25 mouse cellular contexts compared by ENCODE assay signal in the genomic region with DNA sequence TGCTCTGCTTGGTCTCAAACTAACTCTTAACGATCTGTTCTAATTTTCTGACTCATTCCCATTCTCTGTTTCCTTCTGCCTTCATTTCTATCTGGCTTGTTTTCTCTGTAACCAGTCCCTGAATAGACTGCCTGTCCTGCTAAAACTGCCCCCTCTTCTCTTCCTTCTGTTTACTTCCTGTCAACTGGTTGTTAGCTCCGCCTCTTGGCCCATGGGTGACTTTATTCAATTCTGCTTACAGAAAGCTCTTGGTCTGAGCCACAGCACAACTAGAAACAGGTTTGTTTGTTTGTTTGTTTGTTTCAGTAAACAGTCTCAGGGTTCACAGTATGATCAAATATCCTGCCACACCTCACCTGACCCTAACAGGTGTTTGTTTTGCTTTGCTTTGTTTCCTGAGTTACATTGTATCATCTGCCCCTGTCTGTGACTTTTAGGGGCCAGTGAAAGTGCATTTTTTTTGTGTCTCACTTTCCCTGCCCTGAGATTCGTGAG. TPM values are rescaled to one million over a fixed set of nuclear protein-coding genes. Genes with fewer than 3 reads are reported as not detected.
A peak's percentile ranks its signal among the peaks of the same experiment; 100 is the strongest.
DNase-seq lines count a peak whose midpoint lies in the region; ATAC-seq and TF ChIP-seq lines count a peak whose summit lies in the region.
"Had no signal": no experiment of that assay in that cellular context is flagged by ENCODE, and none has a peak within 500 bp of the region (broad histone marks: within the 10 kb centered on the region; RNA-seq: fewer than 3 reads in every experiment).

No protein-coding gene starts in this region.

- 85% methylated on average over 3 of the region's 3 CpGs for WGBS in embryonic facial prominence, embryonic 12.5 days
- WGBS in embryonic facial prominence, embryonic 10.5 days: 80% methylated on average over 3 of the region's 3 CpGs
- WGBS in spleen, adult 2 months: 73% methylated on average over 3 of the region's 3 CpGs
- 84% methylated on average over 3 of the region's 3 CpGs for whole genome bisulfite sequencing in midbrain, embryonic 13.5 days
- 60% methylated on average over 3 of the region's 3 CpGs for WGBS in heart, adult 2 months

- H3K27ac ChIP-seq in embryonic facial prominence, embryonic 12.5 days: 0 out of 2 replicates have a peak overlapping the region, but pooled peaks have one; percentile 17
- no peak overlapping the region for H3K27ac ChIP-seq in embryonic facial prominence, embryonic 10.5 days (replicated peaks)
- H3K27ac ChIP-seq in spleen, adult 2 months (ENCODE audit: insufficient read depth, low read length): peak overlapping the region; percentile 72
- H3K27ac ChIP-seq in midbrain, embryonic 13.5 days: no peak overlapping the region
- no peak overlapping the region for H3K27ac ChIP-seq in heart, adult 2 months
- H3K27ac ChIP-seq: embryonic facial prominence, embryonic 13.5 days; forebrain, embryonic 12.5 days; forebrain, embryonic 15.5 days; hindbrain, embryonic 12.5 days; hindbrain, embryonic 15.5 days; intestine, embryonic 15.5 days had no signal

- no peaks in the 10 kb centered on the region for H3K9me3 ChIP-seq in embryonic facial prominence, embryonic 12.5 days
- H3K9me3 ChIP-seq in embryonic facial prominence, embryonic 10.5 days: 0 out of 2 replicates have a peak, but pooled peaks cover 3% of the 10 kb centered on the region
- peaks cover 7% of the 10 kb centered on the region for H3K9me3 ChIP-seq in midbrain, embryonic 13.5 days
- H3K9me3 ChIP-seq: hindbrain, embryonic 12.5 days; hindbrain, embryonic 15.5 days; intestine, embryonic 15.5 days had no signal

- no peak for TF ChIP-seq EP300 in heart, adult 2 months (IDR thresholded peaks at IDR 0.05; ENCODE audit: insufficient read depth, low read depth, low read length)

- H3K4me2 ChIP-seq in embryonic facial prominence, embryonic 12.5 days (replicated peaks): no peak overlapping the region
- no peak overlapping the region for H3K4me2 ChIP-seq in midbrain, embryonic 13.5 days (replicated peaks)
- H3K4me2 ChIP-seq: embryonic facial prominence, embryonic 13.5 days; forebrain, embryonic 12.5 days; forebrain, embryonic 15.5 days; heart, embryonic 11.5 days; hindbrain, embryonic 12.5 days; hindbrain, embryonic 15.5 days; intestine, embryonic 15.5 days had no signal

- TF ChIP-seq POLR2A in spleen, adult 2 months (IDR thresholded peaks at IDR 0.05; ENCODE audit: low read depth, low read length): no peak
- no peak for TF ChIP-seq POLR2A in heart, adult 2 months (IDR thresholded peaks at IDR 0.05; ENCODE audit: insufficient read depth, low read depth, low read length)

- ATAC-seq in embryonic facial prominence, embryonic 12.5 days (ENCODE audit: insufficient number of reproducible peaks, insufficient read depth, low FRiP score, low TSS enrichment): no peak
- 0 out of 2 replicates have a peak, but pooled peaks have one; percentile 21 for ATAC-seq in neutrophil, adult 5-6 weeks (ENCODE audit: extremely low read depth, insufficient number of reproducible peaks, low FRiP score, poor library complexity, severe bottlenecking)
- no peak for ATAC-seq in midbrain, embryonic 13.5 days
- ATAC-seq: activated CD4-positive, CD25-positive, alpha-beta regulatory T cell, adult 4 months; forebrain, embryonic 15.5 days; intestine, embryonic 15.5 days had no signal

- no peak for TF ChIP-seq CTCF in spleen, adult 2 months (IDR thresholded peaks at IDR 0.05; ENCODE audit: extremely low read depth, insufficient read depth, insufficient read length, insufficient replicate concordance)
- TF ChIP-seq CTCF in heart, adult 2 months (IDR thresholded peaks at IDR 0.05): no peak

- no peaks in the 10 kb centered on the region for H3K27me3 ChIP-seq in embryonic facial prominence, embryonic 12.5 days
- no peaks in the 10 kb centered on the region for H3K27me3 ChIP-seq in embryonic facial prominence, embryonic 10.5 days (replicated peaks; ENCODE audit: low read depth, poor library complexity, severe bottlenecking)
- no peaks in the 10 kb centered on the region for H3K27me3 ChIP-seq in spleen, adult 2 months (ENCODE audit: control insufficient read depth, insufficient read depth, low read length)
- no peaks in the 10 kb centered on the region for H3K27me3 ChIP-seq in midbrain, embryonic 13.5 days
- no peaks in the 10 kb centered on the region for H3K27me3 ChIP-seq in heart, adult 2 months (ENCODE audit: control insufficient read depth, insufficient read depth, low read length)
- H3K27me3 ChIP-seq: embryonic facial prominence, embryonic 13.5 days; forebrain, embryonic 12.5 days; forebrain, embryonic 15.5 days; hindbrain, embryonic 12.5 days; hindbrain, embryonic 15.5 days; intestine, embryonic 15.5 days had no signal

- H3K79me2 ChIP-seq in heart, adult 2 months (replicated peaks; ENCODE audit: control insufficient read depth, insufficient read depth, low read length): no peaks in the 10 kb centered on the region

- H3K9ac ChIP-seq in embryonic facial prominence, embryonic 12.5 days: no peak overlapping the region
- no peak overlapping the region for H3K9ac ChIP-seq in midbrain, embryonic 13.5 days (replicated peaks)
- H3K9ac ChIP-seq in heart, adult 2 months (ENCODE audit: low read depth, low read length): no peak overlapping the region
- H3K9ac ChIP-seq: embryonic facial prominence, embryonic 13.5 days; forebrain, embryonic 12.5 days; forebrain, embryonic 15.5 days; hindbrain, embryonic 12.5 days; hindbrain, embryonic 15.5 days; intestine, embryonic 15.5 days had no signal

- no peak for DNase-seq in embryonic facial prominence, embryonic 10.5 days (ENCODE audit: low spot score)
- peak in 1 of 2 experiments; percentile 40 for DNase-seq in spleen, adult 2 months (ENCODE audit: low read depth in 1 of 2, low spot score in 2 of 2)
- no peak for DNase-seq in spleen, postnatal 10 days (ENCODE audit: low spot score in 2 of 2)
- peak; percentile 66 to 71 for DNase-seq in B cell, adult 2 months
- DNase-seq in heart, adult 2 months: no peak
- DNase-seq: adrenal gland, adult 8-10 months; adrenal gland, postnatal 25 days; cerebellum, adult 11-12 months; cerebellum, adult 8-10 months; cerebellum, postnatal 10 days; cerebellum, postnatal 36 days; gastrocnemius, postnatal 10 days; gastrocnemius, postnatal 36 days had no signal

- intact Hi-C loops in heart, adult 2 months (cut with DNase I): no loop called here

- no peak overlapping the region for H3K4me3 ChIP-seq in embryonic facial prominence, embryonic 12.5 days
- no peak overlapping the region for H3K4me3 ChIP-seq in embryonic facial prominence, embryonic 10.5 days
- H3K4me3 ChIP-seq in spleen, adult 2 months (ENCODE audit: extremely low read depth, insufficient read depth, insufficient read length): no peak overlapping the region
- no peak overlapping the region for H3K4me3 ChIP-seq in midbrain, embryonic 13.5 days (replicated peaks)
- H3K4me3 ChIP-seq in heart, adult 2 months: no peak overlapping the region
- H3K4me3 ChIP-seq: embryonic facial prominence, embryonic 13.5 days; erythroblast, embryonic 14.5 days; forebrain, embryonic 12.5 days; forebrain, embryonic 15.5 days; hindbrain, embryonic 12.5 days; hindbrain, embryonic 15.5 days; intestine, embryonic 15.5 days had no signal

- H3K4me1 ChIP-seq in embryonic facial prominence, embryonic 12.5 days: peaks cover 7% of the 10 kb centered on the region; the same call in 1 of the 2 replicates
- H3K4me1 ChIP-seq in embryonic facial prominence, embryonic 10.5 days: peaks cover 14% of the 10 kb centered on the region
- peaks cover 36% of the 10 kb centered on the region for H3K4me1 ChIP-seq in spleen, adult 2 months (ENCODE audit: control insufficient read depth, insufficient read depth, insufficient read length)
- H3K4me1 ChIP-seq in midbrain, embryonic 13.5 days (replicated peaks): no peaks in the 10 kb centered on the region
- no peaks in the 10 kb centered on the region for H3K4me1 ChIP-seq in heart, adult 2 months (ENCODE audit: control insufficient read depth, insufficient read depth, low read length)
- H3K4me1 ChIP-seq: forebrain, embryonic 12.5 days; forebrain, embryonic 15.5 days; hindbrain, embryonic 12.5 days; hindbrain, embryonic 15.5 days had no signal

- H3K36me3 ChIP-seq in embryonic facial prominence, embryonic 12.5 days: peaks cover 8% of the 10 kb centered on the region; the same call in 1 of the 2 replicates
- H3K36me3 ChIP-seq in embryonic facial prominence, embryonic 10.5 days (replicated peaks): peaks cover 33% of the 10 kb centered on the region
- H3K36me3 ChIP-seq in spleen, adult 2 months (ENCODE audit: control insufficient read depth, insufficient read depth, low read length): peaks cover 31% of the 10 kb centered on the region
- 0 out of 2 replicates have a peak, but pooled peaks cover 5% of the 10 kb centered on the region for H3K36me3 ChIP-seq in midbrain, embryonic 13.5 days
- no peaks in the 10 kb centered on the region for H3K36me3 ChIP-seq in heart, adult 2 months (ENCODE audit: control insufficient read depth, insufficient read depth, low read length)
- H3K36me3 ChIP-seq: forebrain, embryonic 12.5 days; forebrain, embryonic 15.5 days; hindbrain, embryonic 12.5 days; hindbrain, embryonic 15.5 days; intestine, embryonic 15.5 days had no signal

RNA-seq across cellular contexts. Expression of a gene that starts 21.7 kb away (rescaled TPM):
- polyA plus RNA-seq in embryonic facial prominence, embryonic 12.5 days (2016; fragmentation: Nextera tagmentation; extraction: Ambion mirVana): 11.7 and 13.0 TPM in 2 replicates
- polyA plus RNA-seq in embryonic facial prominence, embryonic 10.5 days (2016; fragmentation: Nextera tagmentation; extraction: Ambion mirVana): 14.6 and 15.8 TPM in 2 replicates
- polyA plus RNA-seq in spleen, adult 2 months (2012; rRNA removed): 174 and 200 TPM in 2 replicates
- total RNA-seq in neutrophil, adult 5-6 weeks (2017): 256 TPM in 2 replicates
- polyA plus RNA-seq in midbrain, embryonic 13.5 days (2015; fragmentation: Nextera tagmentation; extraction: Ambion mirVana): 4.0 and 4.1 TPM in 2 replicates
- total RNA-seq in heart, adult 2 months (2021): 1 to 10 TPM in 1 of 2 experiments, under 1 TPM in 1; 0.81 to 1.5 TPM
- 2.4 and 2.9 TPM in 2 replicates for polyA plus RNA-seq in heart, adult 2 months (2012; rRNA removed)

RNA-seq across cellular contexts. Expression of a gene that starts 35.9 kb away (rescaled TPM):
- polyA plus RNA-seq in embryonic facial prominence, embryonic 12.5 days (2016; fragmentation: Nextera tagmentation; extraction: Ambion mirVana): 5.9 and 6.5 TPM in 2 replicates
- 4.8 and 5.5 TPM in 2 replicates for polyA plus RNA-seq in embryonic facial prominence, embryonic 10.5 days (2016; fragmentation: Nextera tagmentation; extraction: Ambion mirVana)
- 22.1 and 25.3 TPM in 2 replicates for polyA plus RNA-seq in spleen, adult 2 months (2012; rRNA removed)
- total RNA-seq in neutrophil, adult 5-6 weeks (2017): 27.6 and 39.9 TPM in 2 replicates
- 6.2 and 6.4 TPM in 2 replicates for polyA plus RNA-seq in midbrain, embryonic 13.5 days (2015; fragmentation: Nextera tagmentation; extraction: Ambion mirVana)
- 1 to 10 TPM; 3.2 to 3.9 TPM for total RNA-seq in heart, adult 2 months (2021)
- polyA plus RNA-seq in heart, adult 2 months (2012; rRNA removed): 9.4 and 9.8 TPM in 2 replicates

RNA-seq across cellular contexts. Expression of a gene that starts 55.8 kb away (rescaled TPM):
- polyA plus RNA-seq in embryonic facial prominence, embryonic 12.5 days (2016; fragmentation: Nextera tagmentation; extraction: Ambion mirVana): 11.9 and 12.0 TPM in 2 replicates
- 8.0 and 8.9 TPM in 2 replicates for polyA plus RNA-seq in embryonic facial prominence, embryonic 10.5 days (2016; fragmentation: Nextera tagmentation; extraction: Ambion mirVana)
- polyA plus RNA-seq in spleen, adult 2 months (2012; rRNA removed): 18.8 and 24.5 TPM in 2 replicates
- total RNA-seq in neutrophil, adult 5-6 weeks (2017): 43.0 and 46.2 TPM in 2 replicates
- polyA plus RNA-seq in midbrain, embryonic 13.5 days (2015; fragmentation: Nextera tagmentation; extraction: Ambion mirVana): 8.0 and 9.1 TPM in 2 replicates
- 100 to 1,000 TPM; 108 to 133 TPM for total RNA-seq in heart, adult 2 months (2021)
- polyA plus RNA-seq in heart, adult 2 months (2012; rRNA removed): 77.5 and 122 TPM in 2 replicates

Comparison
In these comparisons a context has a peak if more than half of its experiments do, and no peak if none do; other contexts are left out.
1. H3K27ac ChIP-seq: peak in embryonic facial prominence, embryonic 12.5 days (single experiment) and spleen, adult 2 months (single experiment); none in embryonic facial prominence, embryonic 10.5 days (single experiment), midbrain, embryonic 13.5 days (single experiment) and heart, adult 2 months (single experiment).
2. DNase-seq: peak in B cell, adult 2 months (2 of 2); none in embryonic facial prominence, embryonic 10.5 days (single experiment), spleen, postnatal 10 days (0 of 2) and heart, adult 2 months (0 of 2).
3. RNA of a gene that starts 21.7 kb away (polyA plus RNA-seq): 174 to 200 TPM in spleen, adult 2 months; 14.6 to 15.8 TPM in embryonic facial prominence, embryonic 10.5 days, 11.7 to 13.0 TPM in embryonic facial prominence, embryonic 12.5 days, 4.0 to 4.1 TPM in midbrain, embryonic 13.5 days and 2.4 to 2.9 TPM in heart, adult 2 months; every median in the first group is over 10 times any median in the second.